Mouse (Mus musculus): ENCODE data around the gene Alx3. TPM values are rescaled to one million over a fixed set of nuclear protein-coding genes. Genes with fewer than 3 reads are reported as not detected.

Gene Alx3
- polyA plus RNA-seq (2012; rRNA removed) = 0.89 and 1.4 TPM in 2 replicates

DNA sequence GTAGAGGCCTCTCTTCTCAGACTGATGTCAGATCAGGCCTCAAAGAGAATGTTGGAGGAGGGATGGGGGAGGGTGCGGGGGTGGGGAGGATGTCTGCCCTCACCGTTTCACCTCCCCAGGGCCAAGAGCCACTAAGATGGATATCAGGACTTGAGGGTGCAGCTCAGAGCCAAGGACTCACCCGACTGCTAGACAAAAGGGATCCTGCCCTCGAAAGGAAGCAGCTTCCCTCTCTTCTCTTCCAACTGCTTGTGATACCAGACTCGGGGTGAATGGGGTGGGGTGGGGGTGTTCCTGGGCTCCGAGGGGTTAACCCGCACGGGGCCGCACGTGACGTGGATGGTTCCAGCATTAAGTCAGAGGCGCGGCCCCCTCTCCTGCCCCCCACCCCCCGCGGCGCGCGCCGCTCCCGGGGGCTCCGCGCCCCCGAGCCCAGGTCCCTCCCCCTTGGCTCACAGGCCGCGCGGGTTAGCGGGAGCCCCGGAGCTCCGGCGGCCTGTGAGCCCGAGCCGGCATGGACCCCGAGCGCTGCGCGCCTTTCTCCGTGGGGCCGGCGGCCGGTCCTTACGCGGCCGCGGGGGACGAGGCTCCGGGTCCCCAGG is at the start of gene Alx3:
Gene Alx3 (plus strand): TSS at position 370 of the 602 bp plus-strand sequence.
- Histone ChIP-seq H3K4me3 (ENCODE audit: insufficient read depth, low read length) (no peak within 1 kb of the TSS), H3K27ac (ENCODE audit: insufficient read depth, low read length) (no peak within 1 kb of the TSS), H3K4me1 (ENCODE audit: control insufficient read depth, insufficient read depth, low read length) (no peaks in the 10 kb centered on the region)
- TF ChIP-seq POLR2A (IDR thresholded peaks at IDR 0.05; ENCODE audit: extremely low read depth, insufficient read depth, low read length) (no peak), CTCF (IDR thresholded peaks at IDR 0.05; ENCODE audit: extremely low read depth, insufficient read depth, low read length) (no peak)

DNA sequence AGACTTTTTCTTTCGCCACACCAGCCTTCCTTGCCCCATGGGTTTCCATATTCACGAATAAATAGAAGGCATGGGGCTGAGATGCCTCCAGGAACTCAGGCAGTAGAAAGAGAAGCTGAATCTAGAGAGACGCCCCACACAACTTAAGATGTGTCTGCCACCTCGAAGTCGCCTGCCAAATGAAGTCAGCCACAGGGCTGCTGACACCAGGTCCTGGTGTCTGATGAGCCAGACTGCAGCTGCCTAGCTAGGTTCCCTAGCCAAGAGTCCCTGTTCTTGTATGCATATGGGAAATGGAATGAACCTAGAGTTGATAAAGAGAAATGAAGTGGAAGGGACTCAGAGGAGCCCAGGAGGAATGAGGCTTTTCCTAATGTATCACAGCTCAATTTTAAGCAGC is 49.6 kb upstream of the Alx3 start:
- TF ChIP-seq POLR2A (IDR thresholded peaks at IDR 0.05; ENCODE audit: extremely low read depth, insufficient read depth, low read length) = no peak
- TF ChIP-seq CTCF (IDR thresholded peaks at IDR 0.05; ENCODE audit: extremely low read depth, insufficient read depth, low read length) = no peak
- Histone ChIP-seq H3K4me3 (ENCODE audit: insufficient read depth, low read length) (no peak overlapping the region), H3K4me1 (ENCODE audit: control insufficient read depth, insufficient read depth, low read length) (no peaks in the 10 kb centered on the region), H3K27ac (ENCODE audit: insufficient read depth, low read length) (no peak overlapping the region)

DNA sequence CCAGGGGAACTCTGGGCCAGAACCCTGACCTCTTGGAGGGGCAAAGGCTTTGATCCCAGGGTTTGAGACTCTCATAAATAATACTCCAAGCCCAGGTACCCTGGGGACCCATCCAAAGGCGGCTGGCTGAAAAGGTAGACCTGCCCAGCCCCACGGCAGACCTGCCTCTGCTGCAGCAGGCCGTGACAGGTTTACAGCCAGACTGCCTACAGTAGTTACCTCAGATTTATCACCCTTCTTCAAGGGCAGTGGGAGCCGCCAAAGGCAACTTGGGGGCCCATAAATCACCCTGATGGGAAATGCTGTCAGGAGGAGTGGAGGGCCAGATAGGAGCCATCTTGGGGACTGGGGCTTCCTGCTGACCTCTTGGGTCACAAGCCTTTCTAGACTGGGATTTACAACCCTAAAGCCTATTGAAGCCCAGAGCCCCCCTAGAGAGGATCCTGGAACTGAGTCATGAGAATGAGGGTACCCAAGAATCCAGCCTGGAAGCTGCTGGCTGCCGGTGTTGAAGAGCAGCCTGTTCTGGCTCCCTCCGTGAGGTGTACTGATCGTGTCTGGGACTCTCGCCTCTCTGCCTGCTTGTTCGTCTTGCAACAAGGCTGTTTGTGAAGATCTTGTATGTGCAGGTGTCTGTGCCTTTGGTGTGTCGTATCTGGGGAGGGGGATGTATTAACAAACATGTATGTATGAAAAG is 49.0 kb upstream of the Alx3 start:
- H3K4me3 ChIP-seq (ENCODE audit: insufficient read depth, low read length) = no peak overlapping the region
- no peaks in the 10 kb centered on the region for H3K4me1 ChIP-seq (ENCODE audit: control insufficient read depth, insufficient read depth, low read length)
- TF ChIP-seq POLR2A (IDR thresholded peaks at IDR 0.05; ENCODE audit: extremely low read depth, insufficient read depth, low read length) = no peak
- no peak overlapping the region for H3K27ac ChIP-seq (ENCODE audit: insufficient read depth, low read length)

DNA sequence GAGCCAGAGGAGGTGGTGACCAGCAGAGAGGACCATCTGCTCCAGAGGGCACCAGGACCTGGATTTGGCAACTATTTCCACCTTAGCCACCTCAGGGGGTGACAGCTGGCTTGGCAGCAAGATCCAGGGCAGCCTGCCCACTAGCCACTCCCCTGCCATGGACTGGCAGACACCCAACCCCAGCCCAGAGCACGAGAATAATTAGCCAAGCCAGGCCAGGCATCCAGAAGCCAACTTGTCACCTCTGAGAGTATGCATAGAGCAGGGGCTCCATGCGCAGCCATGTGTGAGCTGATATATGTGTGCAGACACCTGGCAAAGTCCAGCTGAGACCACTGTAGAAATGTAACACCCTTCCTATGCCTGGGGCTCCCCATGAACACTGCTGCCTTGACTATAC is 47.9 kb upstream of the Alx3 start:
- Histone ChIP-seq H3K27ac (ENCODE audit: insufficient read depth, low read length) (no peak overlapping the region), H3K4me3 (ENCODE audit: insufficient read depth, low read length) (no peak overlapping the region), H3K4me1 (ENCODE audit: control insufficient read depth, insufficient read depth, low read length) (no peaks in the 10 kb centered on the region)
- TF ChIP-seq POLR2A (IDR thresholded peaks at IDR 0.05; ENCODE audit: extremely low read depth, insufficient read depth, low read length) = no peak
- TF ChIP-seq CTCF (IDR thresholded peaks at IDR 0.05; ENCODE audit: extremely low read depth, insufficient read depth, low read length) = no peak

DNA sequence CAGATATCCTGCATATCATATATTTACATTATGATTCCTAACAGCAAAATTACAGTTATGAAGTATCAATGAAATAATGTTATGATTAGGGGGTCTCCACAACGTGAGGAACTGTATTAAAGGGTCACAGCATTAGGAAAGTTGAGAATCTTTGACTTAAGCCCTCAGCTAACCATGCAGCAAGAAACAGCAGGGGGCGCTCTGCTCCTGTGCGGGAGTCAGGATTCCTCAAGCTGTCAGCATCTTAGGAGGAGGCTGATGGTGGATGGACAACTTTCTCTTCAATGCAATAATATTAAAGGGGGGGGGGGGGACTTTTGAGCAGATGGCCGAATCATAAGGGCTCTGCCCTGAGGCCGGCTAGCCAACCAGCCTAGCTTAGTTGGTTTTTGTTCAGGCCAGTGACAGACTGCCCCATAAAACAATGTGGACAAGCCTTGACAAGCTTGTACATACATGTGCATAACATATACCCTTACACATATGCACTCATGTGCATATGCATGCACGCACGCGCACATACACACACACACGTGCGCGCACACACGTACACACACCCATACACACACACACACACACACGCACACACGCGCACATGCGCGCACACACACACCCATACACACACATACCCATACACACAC is 44.3 kb upstream of the Alx3 start:
- no peak overlapping the region for H3K4me3 ChIP-seq (ENCODE audit: insufficient read depth, low read length)

DNA sequence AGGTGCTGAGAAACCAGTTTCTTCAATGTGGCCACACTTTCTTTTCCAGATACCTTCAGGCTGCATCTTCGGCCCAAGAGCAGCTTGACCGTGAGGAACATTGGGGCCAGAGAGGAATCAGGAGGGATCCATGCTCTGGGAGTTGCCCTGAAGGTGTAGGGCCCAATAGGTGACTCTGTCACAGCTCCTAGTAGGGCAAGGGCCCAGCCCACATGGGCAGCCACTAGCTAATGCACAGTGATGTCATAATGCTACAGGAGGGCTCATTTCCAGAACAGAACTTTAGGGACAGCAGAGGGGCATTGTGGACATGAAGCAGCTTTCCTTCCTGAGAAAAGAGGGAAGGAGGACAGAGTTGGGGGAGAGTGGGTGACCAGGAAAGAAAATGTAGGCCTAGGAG is 40.0 kb upstream of the Alx3 start, which contains the start of gene Ubl4b:
Gene Ubl4b (minus strand): TSS at position 232 of the 400 bp plus-strand sequence.
- Histone ChIP-seq H3K4me1 (ENCODE audit: control insufficient read depth, insufficient read depth, low read length) (no peaks in the 10 kb centered on the region), H3K4me3 (ENCODE audit: insufficient read depth, low read length) (no peak within 1 kb of the TSS), H3K27ac (ENCODE audit: insufficient read depth, low read length) (no peak within 1 kb of the TSS)
- TF ChIP-seq CTCF (IDR thresholded peaks at IDR 0.05; ENCODE audit: extremely low read depth, insufficient read depth, low read length) (no peak), POLR2A (IDR thresholded peaks at IDR 0.05; ENCODE audit: extremely low read depth, insufficient read depth, low read length) (no peak)

More for the DNA sequence above, 44.3 kb upstream of the Alx3 start:
- TF ChIP-seq CTCF (IDR thresholded peaks at IDR 0.05; ENCODE audit: extremely low read depth, insufficient read depth, low read length) (peak; percentile 90), POLR2A (IDR thresholded peaks at IDR 0.05; ENCODE audit: extremely low read depth, insufficient read depth, low read length) (no peak)
- Histone ChIP-seq H3K4me1 (ENCODE audit: control insufficient read depth, insufficient read depth, low read length) (no peaks in the 10 kb centered on the region), H3K27ac (ENCODE audit: insufficient read depth, low read length) (no peak overlapping the region)

DNA sequence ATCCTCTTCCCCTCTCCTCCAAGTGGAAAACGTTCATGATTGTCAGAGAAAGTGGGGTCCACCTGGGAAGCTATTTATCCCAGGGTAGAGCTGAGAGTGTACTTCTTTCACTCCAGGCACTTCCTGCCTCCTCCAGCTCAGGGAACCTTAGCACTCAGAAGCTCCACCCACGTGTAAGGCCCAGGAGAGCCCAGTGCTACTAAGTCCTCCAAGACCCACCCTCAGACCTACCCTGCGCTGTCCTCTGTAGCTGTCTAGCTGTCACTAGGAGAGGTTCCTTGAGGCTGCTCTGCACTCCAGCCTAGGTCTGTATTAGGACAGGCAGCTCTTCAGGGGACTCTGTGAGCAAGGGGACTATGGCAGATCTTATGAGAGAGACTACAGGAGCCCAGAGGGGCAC is 36.1 kb upstream of the Alx3 start:
- no peak for TF ChIP-seq CTCF (IDR thresholded peaks at IDR 0.05; ENCODE audit: extremely low read depth, insufficient read depth, low read length)
- no peak overlapping the region for H3K27ac ChIP-seq (ENCODE audit: insufficient read depth, low read length)
- H3K4me1 ChIP-seq (ENCODE audit: control insufficient read depth, insufficient read depth, low read length) = no peaks in the 10 kb centered on the region
- no peak overlapping the region for H3K4me3 ChIP-seq (ENCODE audit: insufficient read depth, low read length)

DNA sequence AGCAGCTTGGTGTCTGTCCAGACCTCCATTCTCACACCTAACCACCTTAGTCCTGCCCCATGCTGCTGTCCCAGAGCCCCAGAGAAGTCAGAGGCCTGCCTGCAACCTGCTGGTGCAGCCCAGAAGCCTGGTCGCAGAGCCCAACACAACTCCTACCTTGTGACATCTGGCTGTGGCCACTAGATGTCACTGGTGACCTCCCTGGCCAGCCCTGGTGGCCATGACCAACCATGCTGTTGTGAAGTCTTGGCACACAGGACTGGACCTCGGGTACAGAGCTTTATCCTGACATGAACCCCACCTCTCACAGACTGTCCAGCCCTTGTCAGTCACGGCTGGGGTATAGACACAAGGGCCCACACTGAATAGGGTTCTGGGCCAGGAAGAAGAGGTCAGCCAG is 35.6 kb upstream of the Alx3 start:
- no peak overlapping the region for H3K4me3 ChIP-seq (ENCODE audit: insufficient read depth, low read length)
- no peaks in the 10 kb centered on the region for H3K4me1 ChIP-seq (ENCODE audit: control insufficient read depth, insufficient read depth, low read length)
- TF ChIP-seq POLR2A (IDR thresholded peaks at IDR 0.05; ENCODE audit: extremely low read depth, insufficient read depth, low read length) (no peak), CTCF (IDR thresholded peaks at IDR 0.05; ENCODE audit: extremely low read depth, insufficient read depth, low read length) (peak; percentile 81)
- H3K27ac ChIP-seq (ENCODE audit: insufficient read depth, low read length) = no peak overlapping the region

DNA sequence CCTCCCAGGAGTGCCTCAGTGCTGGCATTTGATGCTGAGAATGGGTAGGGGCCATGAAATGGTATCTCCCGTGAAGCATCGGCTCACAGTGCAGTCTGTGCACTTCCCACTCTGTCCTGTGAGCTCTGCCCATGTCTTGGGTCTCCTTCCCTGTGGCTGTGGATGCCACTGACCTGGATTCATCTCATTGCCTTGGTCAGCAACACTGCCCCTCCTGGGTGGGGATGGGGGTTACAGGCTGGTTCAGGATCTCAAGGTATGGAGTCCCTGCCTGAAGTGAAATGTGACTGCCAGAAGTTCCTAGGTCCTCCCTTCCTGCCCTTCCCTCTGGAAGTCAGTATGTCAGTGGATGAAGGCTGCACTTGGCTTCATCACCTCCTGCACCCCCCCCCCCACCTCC is 32.7 kb upstream of the Alx3 start:
- Histone ChIP-seq H3K4me3 (ENCODE audit: insufficient read depth, low read length) (no peak overlapping the region), H3K27ac (ENCODE audit: insufficient read depth, low read length) (no peak overlapping the region), H3K4me1 (ENCODE audit: control insufficient read depth, insufficient read depth, low read length) (no peaks in the 10 kb centered on the region)
- TF ChIP-seq POLR2A (IDR thresholded peaks at IDR 0.05; ENCODE audit: extremely low read depth, insufficient read depth, low read length) = no peak
- no peak for TF ChIP-seq CTCF (IDR thresholded peaks at IDR 0.05; ENCODE audit: extremely low read depth, insufficient read depth, low read length)

DNA sequence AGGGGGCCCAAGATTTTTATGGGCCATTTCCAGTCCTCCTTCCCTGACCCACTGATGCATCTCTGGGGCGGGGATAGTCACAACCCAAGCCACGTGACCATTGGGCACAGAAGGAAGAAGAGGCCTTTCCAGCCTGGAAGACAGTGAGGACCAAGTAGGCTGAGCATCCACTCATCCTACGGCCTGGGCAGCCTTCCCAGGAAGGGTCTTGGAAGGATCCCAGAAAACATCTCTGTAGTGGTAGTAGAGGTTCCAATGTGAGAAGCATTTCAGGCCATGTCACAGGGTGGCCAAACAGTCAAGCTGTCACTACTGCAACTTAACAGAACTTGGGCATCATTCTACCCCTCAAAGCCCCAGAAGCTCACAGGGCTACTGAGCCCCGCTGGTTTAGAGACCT is 32.2 kb upstream of the Alx3 start:
- Histone ChIP-seq H3K4me3 (ENCODE audit: insufficient read depth, low read length) (no peak overlapping the region), H3K4me1 (ENCODE audit: control insufficient read depth, insufficient read depth, low read length) (no peaks in the 10 kb centered on the region), H3K27ac (ENCODE audit: insufficient read depth, low read length) (no peak overlapping the region)
- TF ChIP-seq CTCF (IDR thresholded peaks at IDR 0.05; ENCODE audit: extremely low read depth, insufficient read depth, low read length) (no peak), POLR2A (IDR thresholded peaks at IDR 0.05; ENCODE audit: extremely low read depth, insufficient read depth, low read length) (no peak)
